20 mouse cellular contexts compared by ENCODE assay signal in the genomic region with DNA sequence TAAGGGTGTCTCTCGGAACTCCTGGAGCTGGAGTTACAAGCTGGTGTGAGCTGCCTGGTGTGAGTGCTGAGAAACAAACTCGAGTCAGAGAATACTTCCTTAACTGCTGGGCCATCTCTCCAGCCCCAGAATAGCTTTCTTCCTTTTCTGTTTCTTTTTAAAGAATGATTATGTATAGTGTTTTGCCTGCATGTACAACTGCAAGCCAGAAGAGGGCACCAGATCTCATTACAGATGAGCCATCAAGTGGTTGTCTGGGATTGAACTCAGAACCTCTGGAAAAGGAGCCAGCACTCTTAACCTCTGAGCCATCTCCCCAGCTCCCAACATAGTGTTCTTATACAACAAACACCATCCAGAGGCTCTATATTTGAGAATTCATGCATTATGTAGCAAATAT. TPM values are rescaled to one million over a fixed set of nuclear protein-coding genes. Genes with fewer than 3 reads are reported as not detected.
DNase-seq lines count a peak whose midpoint lies in the region; ATAC-seq and TF ChIP-seq lines count a peak whose summit lies in the region.
"Had no signal": no experiment of that assay in that cellular context is flagged by ENCODE, and none has a peak within 500 bp of the region (broad histone marks: within the 10 kb centered on the region; RNA-seq: fewer than 3 reads in every experiment).

No protein-coding gene starts in this region.

- H3K4me3 ChIP-seq in hindbrain, postnatal 0 days (ENCODE audit: low read length): no peak overlapping the region
- no peak overlapping the region for H3K4me3 ChIP-seq in hindbrain, embryonic 10.5 days
- H3K4me3 ChIP-seq in small intestine, adult 2 months (ENCODE audit: low read depth, low read length): no peak overlapping the region
- H3K4me3 ChIP-seq: erythroblast, embryonic 14.5 days; hindbrain, embryonic 13.5 days; midbrain, embryonic 12.5 days had no signal

- no peaks in the 10 kb centered on the region for H3K4me1 ChIP-seq in hindbrain, postnatal 0 days (ENCODE audit: insufficient read depth, low read length)
- H3K4me1 ChIP-seq in hindbrain, embryonic 10.5 days (replicated peaks): peaks cover 6% of the 10 kb centered on the region; the same call in 1 of the 2 replicates
- H3K4me1 ChIP-seq in small intestine, adult 2 months (ENCODE audit: control insufficient read depth, insufficient read depth, insufficient read length, low read length): peaks cover 5% of the 10 kb centered on the region; the same call in 1 of the 2 replicates
- H3K4me1 ChIP-seq: hindbrain, embryonic 13.5 days; midbrain, embryonic 12.5 days had no signal

- no peak for ATAC-seq in hindbrain, postnatal 0 days

- no peak overlapping the region for H3K4me2 ChIP-seq in hindbrain, postnatal 0 days (ENCODE audit: low read depth, low read length)
- H3K4me2 ChIP-seq: hindbrain, embryonic 13.5 days; midbrain, embryonic 12.5 days had no signal

- no peak for DNase-seq in hindbrain, postnatal 0 days (ENCODE audit: low spot score)
- no peak for DNase-seq in hindbrain, embryonic 10.5 days (ENCODE audit: low spot score)
- DNase-seq in lung, postnatal 36 days: peak; percentile 17
- DNase-seq in lung, adult 18-20 months: no peak
- DNase-seq in NIH3T3 (ENCODE audit: low read depth): peak; percentile 47
- no peak for DNase-seq in thymus, postnatal 4 days
- no peak for DNase-seq in kidney, postnatal 10 days
- DNase-seq: adrenal gland, postnatal 14 days; heart, adult 18-20 months; kidney, postnatal 4 days had no signal

- H3K27ac ChIP-seq in hindbrain, postnatal 0 days: no peak overlapping the region
- no peak overlapping the region for H3K27ac ChIP-seq in hindbrain, embryonic 10.5 days
- no peak overlapping the region for H3K27ac ChIP-seq in small intestine, adult 2 months (ENCODE audit: insufficient read depth, low read depth, low read length)
- H3K27ac ChIP-seq: hindbrain, embryonic 13.5 days; midbrain, embryonic 12.5 days had no signal

- no peak for TF ChIP-seq POLR2A in small intestine, adult 2 months (IDR thresholded peaks at IDR 0.05; ENCODE audit: low read depth, low read length)

- TF ChIP-seq CTCF in hindbrain, postnatal 0 days (IDR thresholded peaks at IDR 0.05; ENCODE audit: low read depth): peak; percentile 57
- TF ChIP-seq CTCF in small intestine, adult 2 months (IDR thresholded peaks at IDR 0.05; ENCODE audit: extremely low read depth, insufficient read length, insufficient replicate concordance, low read depth, low read length): peak; percentile 17; the same call in 1 of the 2 replicates

- H3K36me3 ChIP-seq in hindbrain, postnatal 0 days (ENCODE audit: insufficient read depth, low read length): no peaks in the 10 kb centered on the region
- no peaks in the 10 kb centered on the region for H3K36me3 ChIP-seq in hindbrain, embryonic 10.5 days
- no peaks in the 10 kb centered on the region for H3K36me3 ChIP-seq in small intestine, adult 2 months (ENCODE audit: control insufficient read depth, insufficient read depth, low read length)
- H3K36me3 ChIP-seq: hindbrain, embryonic 13.5 days; midbrain, embryonic 12.5 days had no signal

- no peaks in the 10 kb centered on the region for H3K27me3 ChIP-seq in hindbrain, postnatal 0 days (ENCODE audit: insufficient read depth, low read length)
- peaks cover 3% of the 10 kb centered on the region; the same call in 1 of the 2 replicates for H3K27me3 ChIP-seq in hindbrain, embryonic 10.5 days (ENCODE audit: insufficient read depth, poor library complexity, severe bottlenecking)
- H3K27me3 ChIP-seq in small intestine, adult 2 months (ENCODE audit: control insufficient read depth, insufficient read depth, low read length): no peaks in the 10 kb centered on the region; the same call in 1 of the 2 replicates

- H3K9ac ChIP-seq in hindbrain, postnatal 0 days (replicated peaks; ENCODE audit: low read length): no peak overlapping the region
- H3K9ac ChIP-seq: hindbrain, embryonic 13.5 days; midbrain, embryonic 12.5 days had no signal

- 46% methylated on average over 2 of the region's 2 CpGs for WGBS in hindbrain, postnatal 0 days
- 53% methylated on average over 2 of the region's 2 CpGs for WGBS in hindbrain, embryonic 10.5 days
- 47% methylated on average over 2 of the region's 2 CpGs for WGBS in small intestine, adult 2 months

- no peaks in the 10 kb centered on the region for H3K9me3 ChIP-seq in hindbrain, postnatal 0 days (ENCODE audit: low read length)
- H3K9me3 ChIP-seq in hindbrain, embryonic 10.5 days: no peaks in the 10 kb centered on the region
- H3K9me3 ChIP-seq: hindbrain, embryonic 13.5 days; midbrain, embryonic 12.5 days had no signal

RNA-seq across cellular contexts. Expression of gene Ubl4b, which starts 16.3 kb away (rescaled TPM):
- not detected in 2 replicates for total RNA-seq in hindbrain, postnatal 0 days (2014; rRNA removed)
- not detected in 2 replicates for polyA plus RNA-seq in hindbrain, postnatal 0 days (2015; fragmentation: Nextera tagmentation; extraction: Ambion mirVana)
- polyA plus RNA-seq in hindbrain, embryonic 10.5 days (2016; fragmentation: Nextera tagmentation; extraction: Ambion mirVana): not detected in 2 replicates
- polyA plus RNA-seq in small intestine, adult 2 months (2012; rRNA removed): not detected in 2 replicates
- total RNA-seq: adrenal gland, postnatal 14 days; heart, adult 18-20 months; left cerebral cortex, postnatal 10 days had no signal
- polyA plus RNA-seq: erythroblast, embryonic 14.5 days; hindbrain, embryonic 13.5 days; liver, embryonic 16.5 days; midbrain, embryonic 12.5 days; neural tube, embryonic 14.5 days; stomach, embryonic 14.5 days; urinary bladder, adult 2 months had no signal

RNA-seq across cellular contexts. Expression of gene Alx3, which starts 23.6 kb away (rescaled TPM):
- 0.16 TPM in 1 of 2 replicates, not detected in the other for total RNA-seq in hindbrain, postnatal 0 days (2014; rRNA removed)
- 0.45 TPM in 2 replicates for polyA plus RNA-seq in hindbrain, postnatal 0 days (2015; fragmentation: Nextera tagmentation; extraction: Ambion mirVana)
- 2.7 and 7.1 TPM in 2 replicates for polyA plus RNA-seq in hindbrain, embryonic 10.5 days (2016; fragmentation: Nextera tagmentation; extraction: Ambion mirVana)
- not detected in 2 replicates for polyA plus RNA-seq in small intestine, adult 2 months (2012; rRNA removed)
- total RNA-seq: adrenal gland, postnatal 14 days; heart, adult 18-20 months had no signal
- polyA plus RNA-seq: erythroblast, embryonic 14.5 days; neural tube, embryonic 14.5 days; stomach, embryonic 14.5 days; urinary bladder, adult 2 months had no signal

RNA-seq across cellular contexts. Expression of gene Slc6a17, which starts 53.4 kb away (rescaled TPM):
- total RNA-seq in hindbrain, postnatal 0 days (2014; rRNA removed): 66.3 and 71.8 TPM in 2 replicates
- 18.9 and 20.6 TPM in 2 replicates for polyA plus RNA-seq in hindbrain, postnatal 0 days (2015; fragmentation: Nextera tagmentation; extraction: Ambion mirVana)
- 2.7 and 3.2 TPM in 2 replicates for polyA plus RNA-seq in hindbrain, embryonic 10.5 days (2016; fragmentation: Nextera tagmentation; extraction: Ambion mirVana)
- 1.6 and 2.5 TPM in 2 replicates for polyA plus RNA-seq in small intestine, adult 2 months (2012; rRNA removed)
- polyA plus RNA-seq: erythroblast, embryonic 14.5 days had no signal

RNA-seq across cellular contexts. Expression of gene Gm10961, which starts 59.9 kb away (rescaled TPM):
- total RNA-seq in hindbrain, postnatal 0 days (2014; rRNA removed): not detected in 2 replicates
- not detected in 2 replicates for polyA plus RNA-seq in hindbrain, postnatal 0 days (2015; fragmentation: Nextera tagmentation; extraction: Ambion mirVana)
- polyA plus RNA-seq in hindbrain, embryonic 10.5 days (2016; fragmentation: Nextera tagmentation; extraction: Ambion mirVana): not detected in 2 replicates
- polyA plus RNA-seq in small intestine, adult 2 months (2012; rRNA removed): not detected in 2 replicates
- total RNA-seq: adrenal gland, postnatal 14 days; heart, adult 18-20 months; left cerebral cortex, postnatal 10 days had no signal
- polyA plus RNA-seq: erythroblast, embryonic 14.5 days; frontal cortex, adult 2 months; hindbrain, embryonic 13.5 days; liver, embryonic 16.5 days; midbrain, embryonic 12.5 days; neural tube, embryonic 14.5 days; stomach, embryonic 14.5 days; urinary bladder, adult 2 months had no signal

Comparison
In these comparisons a context has a peak if more than half of its experiments do, and no peak if none do; other contexts are left out.
1. DNase-seq: peak in lung, postnatal 36 days (single experiment) and NIH3T3 (single experiment); none in hindbrain, postnatal 0 days (single experiment), hindbrain, embryonic 10.5 days (single experiment), lung, adult 18-20 months (0 of 2), thymus, postnatal 4 days (single experiment) and kidney, postnatal 10 days (single experiment).